Mouse (Mus musculus): ENCODE data around the gene Obscn. TPM values are rescaled to one million over a fixed set of nuclear protein-coding genes. Genes with fewer than 3 reads are reported as not detected.

Gene Obscn
- total RNA-seq, 2 experiments from 2014 or later: 753 to 782 TPM

GRCm38 (mm10) chr11:58983691-58984341, 152.4 kb downstream of the Obscn start:
- DNase-seq: no peak

- DNase-seq: no peak
These were observed 153.6 kb downstream of the Obscn start for GRCm38 (mm10) chr11:58982471-58983097.

- peak; percentile 78 to 86 for DNase-seq
These were observed 154.4 kb downstream of the Obscn start for GRCm38 (mm10) chr11:58981541-58982447.

GRCm38 (mm10) chr11:58980381-58980990, 155.7 kb downstream of the Obscn start:
- peak in 1 of 2 experiments; percentile 51 for DNase-seq

GRCm38 (mm10) chr11:58979661-58980060, 156.5 kb downstream of the Obscn start:
- peak in 1 of 2 experiments; percentile 57 for DNase-seq

GRCm38 (mm10) chr11:58979183-58979582, 157.0 kb downstream of the Obscn start:
- DNase-seq: no peak

DNA sequence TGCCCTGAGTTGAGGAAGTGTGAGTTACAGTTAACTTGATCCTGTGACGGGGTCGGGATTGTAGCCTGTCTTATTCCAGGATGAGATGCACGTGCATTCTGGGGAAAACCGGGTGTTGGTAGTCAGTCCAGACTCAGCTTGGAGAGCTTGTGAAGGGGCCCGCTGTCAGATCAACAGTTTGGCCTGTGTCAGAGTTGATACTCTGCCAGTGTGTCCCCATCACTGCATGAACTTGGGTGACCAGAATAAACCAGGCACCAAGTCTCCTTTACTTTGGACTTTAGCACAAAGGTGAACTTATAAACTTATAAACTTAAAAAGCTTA, 157.5 kb downstream of the Obscn start:
- no peak for DNase-seq

DNA sequence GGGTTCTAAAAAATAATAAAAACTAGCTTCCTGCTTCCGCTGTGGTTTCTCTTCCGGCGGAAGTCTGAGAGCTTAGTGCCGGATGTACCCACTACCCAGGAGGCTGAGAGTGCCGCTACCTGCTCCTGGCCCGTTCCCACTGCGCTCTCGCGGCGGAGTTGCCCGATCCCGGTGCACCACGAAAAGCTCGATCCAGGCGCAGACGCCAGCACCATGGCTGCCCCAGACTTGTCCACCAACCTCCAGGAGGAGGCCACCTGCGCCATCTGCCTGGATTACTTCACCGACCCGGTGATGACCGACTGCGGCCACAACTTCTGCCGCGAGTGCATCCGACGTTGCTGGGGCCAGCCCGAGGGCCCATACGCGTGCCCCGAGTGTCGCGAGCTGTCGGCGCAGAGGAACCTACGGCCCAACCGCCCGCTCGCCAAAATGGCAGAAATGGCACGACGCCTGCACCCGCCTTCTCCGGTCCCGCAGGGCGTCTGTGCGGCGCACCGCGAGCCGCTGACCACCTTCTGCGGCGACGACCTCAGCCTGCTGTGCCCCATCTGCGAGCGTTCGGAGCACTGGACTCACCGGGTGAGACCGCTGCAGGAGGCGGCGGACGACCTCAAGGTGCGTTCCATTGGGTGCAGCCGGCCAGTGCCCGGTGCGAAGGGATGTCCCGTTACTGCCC, 158.0 kb downstream of the Obscn start, which contains the start of gene Trim11:
TSS of gene Trim11 (plus strand) at position 67 of the 679 bp plus-strand sequence.
- DNase-seq: peak; percentile 72 to 76

- DNase-seq: no peak
These were observed 158.6 kb downstream of the Obscn start for GRCm38 (mm10) chr11:58977607-58978026.

GRCm38 (mm10) chr11:58977150-58977549, 159.1 kb downstream of the Obscn start:
- DNase-seq: no peak

GRCm38 (mm10) chr11:58974414-58974813, 161.8 kb downstream of the Obscn start:
- no peak for DNase-seq

DNA sequence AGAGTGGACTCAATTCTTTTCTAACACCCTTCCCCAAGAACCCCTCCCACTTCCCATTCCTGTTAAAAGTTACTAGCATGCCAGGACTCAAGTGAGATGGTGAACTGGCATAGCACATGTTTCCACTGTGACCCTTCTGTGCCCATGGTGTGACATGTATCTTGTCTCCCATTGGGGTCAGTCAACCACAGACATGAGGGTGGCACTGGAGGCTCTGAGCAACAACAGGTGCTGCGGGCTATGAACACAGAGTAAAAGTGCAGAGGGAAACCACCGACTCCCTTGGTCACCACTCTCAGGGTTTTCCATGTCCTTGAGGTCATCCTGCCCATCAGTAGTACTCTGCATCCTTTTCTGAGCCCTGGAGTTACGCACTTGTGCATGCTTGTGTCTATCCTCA, 164.4 kb downstream of the Obscn start:
- DNase-seq: no peak

GRCm38 (mm10) chr11:58970831-58971530, 165.2 kb downstream of the Obscn start:
- DNase-seq: no peak

DNA sequence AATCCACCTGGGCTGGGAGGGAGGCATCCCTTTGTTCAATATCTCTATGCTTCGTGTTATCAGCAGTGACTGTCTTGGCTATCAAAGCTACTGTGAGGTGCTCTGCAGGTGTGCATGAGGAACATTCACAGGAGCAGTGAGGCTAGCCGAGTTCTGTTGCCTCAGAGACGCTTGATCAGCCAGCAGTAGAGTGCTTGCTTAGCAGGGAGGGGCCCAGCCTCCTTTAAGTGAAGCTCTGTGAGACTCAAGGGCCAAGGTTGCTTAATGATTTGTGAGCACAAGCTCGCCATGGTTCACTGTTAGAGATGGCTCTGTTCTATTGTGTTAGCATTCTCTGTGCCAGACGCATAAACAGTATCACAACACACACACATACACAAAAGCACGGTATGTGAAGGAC, 166.5 kb downstream of the Obscn start:
- DNase-seq: no peak

- no peak for DNase-seq
These were observed 167.2 kb downstream of the Obscn start for GRCm38 (mm10) chr11:58969027-58969426.

DNA sequence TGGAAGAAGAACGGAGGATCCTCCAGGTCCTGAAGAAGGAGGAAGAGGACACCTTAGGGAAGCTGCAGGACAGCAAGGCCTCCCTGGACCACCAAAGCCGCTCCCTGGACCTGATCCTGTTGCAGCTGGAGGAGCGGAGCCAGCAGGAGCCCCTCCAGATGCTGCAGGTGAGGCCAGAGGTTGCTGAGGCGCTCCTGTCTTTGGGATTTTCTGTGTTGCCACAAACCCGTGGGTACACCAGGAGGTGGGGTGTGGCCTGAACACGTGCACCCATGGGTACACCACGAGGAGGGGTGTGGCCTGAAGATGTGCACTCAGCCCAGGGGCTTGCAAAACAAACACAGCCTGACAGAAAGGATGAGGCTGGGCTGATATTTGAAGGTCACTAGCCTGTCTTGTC, 167.7 kb downstream of the Obscn start:
- DNase-seq: no peak

GRCm38 (mm10) chr11:58967346-58967745, 168.9 kb downstream of the Obscn start:
- DNase-seq: no peak

GRCm38 (mm10) chr11:58965001-58965760, 171.0 kb downstream of the Obscn start:
- DNase-seq: no peak

GRCm38 (mm10) chr11:58964216-58964615, 172.0 kb downstream of the Obscn start:
- DNase-seq: no peak

DNA sequence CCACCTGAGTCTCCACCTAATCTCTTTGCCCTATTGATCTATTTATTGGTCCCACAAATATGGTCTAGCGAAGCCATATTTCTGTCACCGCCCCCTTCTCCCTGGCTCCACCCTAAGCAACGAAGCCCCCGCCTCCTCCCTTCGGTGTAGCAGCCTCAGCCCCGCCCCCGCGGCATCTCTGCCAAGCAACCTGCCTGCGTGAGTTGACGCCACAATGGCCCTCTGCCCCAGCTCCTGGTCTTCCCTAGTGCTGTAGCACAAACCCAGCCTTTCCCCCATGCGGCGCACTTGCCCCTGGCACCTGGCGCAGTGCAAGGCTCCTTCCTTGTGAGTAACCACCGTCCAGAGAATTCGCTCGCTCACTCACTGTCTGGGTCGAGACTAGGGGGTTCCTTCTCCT, 172.7 kb downstream of the Obscn start:
- DNase-seq: no peak

Data from heart, adult 18-20 months (tissue).